Mouse (Mus musculus) liver, adult 2 months (tissue): ENCODE results near the gene Lama5.

ENCODE experiments used
- CTCF ChIP-seq: fragments of 200-500 bp; IDR thresholded peaks from 2 replicates; pipeline ENCODE4 v1.5.1; 2011; ENCODE audit warnings: low read depth, low read length, control low read depth
- POLR2A ChIP-seq: fragments of 200-500 bp; IDR thresholded peaks from 2 replicates; pipeline ENCODE4 v1.6.1; 2011; ENCODE audit warnings: low read length, control low read depth; ENCODE audit not compliant: insufficient read depth; ENCODE audit errors: extremely low read depth

- TF ChIP-seq CTCF, result no peak
- TF ChIP-seq POLR2A, result no peak
Measured at GRCm38 (mm10) chr2:180172152-180172551, 53.5 kb downstream of the Lama5 start.
